Mouse (Mus musculus): ENCODE results near the gene Aldh16a1.
"Not testable (repeated sequence)": the region's sequence is repeated elsewhere in the genome, so short reads cannot be mapped to it uniquely, and the experiment has no call there.

Aldh16a1 gene

DNA sequence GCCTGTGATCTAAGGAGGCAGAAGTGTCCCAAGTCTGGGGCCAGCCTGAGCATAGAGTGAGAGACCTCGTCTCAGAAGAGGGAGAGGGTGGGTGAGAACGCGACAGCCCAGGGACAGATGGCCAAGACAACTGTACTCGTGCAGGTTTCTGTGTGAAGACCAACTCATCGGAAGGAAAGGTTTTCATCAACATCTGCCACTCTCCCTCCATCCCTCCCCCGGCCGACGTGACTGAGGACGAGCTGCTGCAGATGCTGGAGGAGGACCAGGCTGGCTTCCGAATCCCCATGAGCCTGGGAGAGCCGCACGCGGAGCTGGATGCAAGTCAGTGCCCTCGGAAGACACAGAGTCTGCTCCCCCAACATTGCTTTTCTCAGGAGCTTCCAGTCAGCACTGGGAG is 3.1 kb upstream of the Aldh16a1 start:
- no peak for DNase-seq (ENCODE audit: low spot score in 2 of 2)

DNA sequence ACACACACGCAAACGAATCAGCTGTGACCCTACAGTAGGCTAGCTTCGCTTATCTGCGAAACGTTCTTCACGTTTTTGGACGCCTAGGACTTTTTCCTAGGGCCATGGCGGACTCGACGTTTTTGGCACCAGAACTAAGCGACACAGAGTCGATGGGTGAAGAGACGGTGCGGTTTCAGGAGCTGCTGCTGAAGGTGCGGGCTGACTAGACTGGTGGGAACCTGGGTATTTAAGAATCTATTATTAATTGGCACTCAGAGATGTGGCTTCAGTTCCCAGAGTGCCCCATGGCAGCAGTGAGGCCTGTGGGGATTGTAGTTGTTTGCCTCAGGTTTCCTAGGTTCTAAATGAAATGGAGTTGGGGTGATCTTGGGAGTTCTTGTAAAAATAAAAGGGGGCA is 1.8 kb upstream of the Aldh16a1 start:
- DNase-seq (ENCODE audit: low spot score in 2 of 2): no peak

DNA sequence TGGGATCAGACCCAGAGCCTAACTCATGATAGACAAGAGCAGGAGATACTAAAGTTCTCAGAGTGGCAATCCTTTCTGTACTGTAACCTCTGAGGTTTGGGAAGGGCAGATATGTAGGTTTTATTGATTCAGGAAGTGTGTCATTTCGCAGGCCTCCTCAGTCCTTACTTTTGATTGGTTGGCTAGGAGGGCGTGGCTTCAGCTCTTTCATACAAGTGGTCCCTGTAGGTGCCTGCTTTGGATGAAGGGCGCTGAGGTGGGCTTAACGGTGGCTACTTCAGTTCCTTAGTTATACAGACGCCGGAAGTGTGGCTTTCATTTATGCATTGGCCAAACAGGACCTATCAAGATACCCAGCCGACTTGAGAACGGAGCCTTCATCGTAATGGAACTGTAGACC is 1.2 kb upstream of the Aldh16a1 start:
- DNase-seq (ENCODE audit: low spot score in 2 of 2): no peak

DNA sequence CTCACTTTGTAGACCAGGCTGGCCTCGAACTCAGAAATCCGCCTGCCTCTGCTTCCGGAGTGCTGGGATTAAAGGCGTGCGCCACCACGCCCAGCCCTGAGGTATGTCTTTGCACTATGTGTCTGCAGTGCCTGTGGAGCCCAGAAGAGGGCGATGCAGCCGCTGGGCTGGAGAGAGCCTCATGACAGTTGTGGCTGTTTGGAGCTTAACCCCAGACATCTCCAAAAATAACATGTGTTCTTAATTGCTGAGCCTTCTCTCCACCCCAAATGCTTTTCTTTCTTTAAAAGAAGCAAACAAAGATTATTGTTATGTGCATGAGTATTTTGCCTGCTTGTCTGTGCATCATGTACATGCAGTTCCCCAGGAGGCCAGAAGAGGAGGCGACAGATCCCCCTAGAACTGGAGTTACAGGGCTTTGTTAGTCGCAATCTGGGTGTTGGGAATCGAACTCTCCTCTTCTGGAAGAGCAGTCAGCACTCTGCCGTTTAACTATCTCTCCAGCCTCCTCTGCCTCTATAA is 670 bp upstream of the Aldh16a1 start:
- peak; percentile 49 to 57 for DNase-seq (ENCODE audit: low spot score in 2 of 2)

DNA sequence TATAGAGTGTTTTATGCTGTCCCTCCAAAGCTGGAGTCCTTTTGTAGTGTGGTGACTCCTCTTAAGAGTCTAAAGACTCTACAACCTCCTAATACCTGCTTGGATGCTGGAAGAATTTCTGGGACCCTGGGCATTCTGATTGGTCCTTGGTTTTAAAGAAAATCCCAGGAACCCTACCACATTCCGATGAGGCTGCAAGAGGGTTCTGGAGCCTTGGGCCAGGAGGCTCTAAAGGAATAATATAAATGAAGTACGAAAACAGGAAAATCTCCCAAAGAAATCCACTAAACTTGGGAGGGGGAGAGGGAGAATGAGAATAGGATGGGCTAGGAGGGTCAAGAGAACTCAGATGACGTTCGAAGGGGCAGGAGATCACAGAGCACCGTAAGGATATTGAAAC is 798 bp downstream of the Aldh16a1 start:
- DNase-seq (ENCODE audit: low spot score in 2 of 2): no peak

DNA sequence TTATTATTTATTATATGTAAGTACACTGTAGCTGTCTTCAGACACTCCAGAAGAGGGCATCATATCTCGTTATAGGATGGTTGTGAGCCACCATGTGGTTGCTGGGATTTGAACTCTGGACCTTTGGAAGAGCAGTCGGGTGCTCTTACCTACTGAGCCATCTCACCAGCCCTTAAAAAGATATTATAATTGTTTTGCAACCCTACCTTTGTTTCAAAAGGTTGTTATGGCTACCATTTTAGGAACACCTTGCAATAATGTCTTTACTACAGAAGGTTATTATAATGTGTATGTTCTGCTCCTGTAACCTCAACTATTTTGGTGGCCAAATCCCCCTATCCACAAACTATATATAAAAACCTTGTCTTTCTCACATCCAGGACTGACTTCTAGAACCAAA is 1.3 kb downstream of the Aldh16a1 start:
- not testable (repeated sequence) for DNase-seq (ENCODE audit: low spot score in 2 of 2)

DNA sequence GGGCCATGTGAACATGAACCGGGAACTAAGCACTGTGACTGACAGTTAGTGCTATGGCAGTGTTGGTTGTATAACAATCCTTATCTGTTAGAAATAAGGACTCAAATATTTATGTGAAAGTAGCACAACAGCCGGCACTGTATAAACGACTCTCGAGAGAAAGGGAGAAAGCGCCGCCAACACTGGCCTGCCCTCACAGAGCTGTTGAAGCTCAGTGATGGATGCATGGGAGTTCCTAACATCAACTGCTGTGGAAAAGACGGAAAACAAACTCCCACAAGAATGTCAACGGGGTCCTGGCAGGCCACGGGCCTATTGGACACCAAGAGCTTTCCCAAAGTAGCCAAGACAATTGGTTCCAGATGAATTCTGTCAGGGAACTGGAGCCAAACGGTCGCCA is 3.1 kb downstream of the Aldh16a1 start:
- DNase-seq (ENCODE audit: low spot score in 2 of 2): no peak

DNA sequence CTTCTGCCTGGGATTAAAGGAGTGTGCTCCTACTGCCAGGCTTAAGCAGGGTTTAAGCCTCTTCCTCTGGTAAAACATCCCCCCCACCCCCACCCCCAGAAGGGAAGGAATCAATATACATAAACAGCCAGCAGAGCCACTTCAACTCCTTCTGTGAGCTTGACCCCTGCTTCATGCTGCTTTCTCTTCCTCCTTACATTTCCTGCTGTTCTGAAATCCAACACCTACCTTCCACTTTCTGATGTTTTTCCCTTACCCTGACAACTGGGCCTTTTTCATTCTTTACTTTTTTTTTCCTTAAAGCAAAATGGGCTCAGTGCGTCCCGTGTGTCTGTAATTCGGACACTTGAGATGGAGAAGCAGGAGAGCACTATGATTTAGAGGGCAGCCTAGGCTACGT is 4.1 kb downstream of the Aldh16a1 start:
- no peak for DNase-seq (ENCODE audit: low spot score in 2 of 2)

DNA sequence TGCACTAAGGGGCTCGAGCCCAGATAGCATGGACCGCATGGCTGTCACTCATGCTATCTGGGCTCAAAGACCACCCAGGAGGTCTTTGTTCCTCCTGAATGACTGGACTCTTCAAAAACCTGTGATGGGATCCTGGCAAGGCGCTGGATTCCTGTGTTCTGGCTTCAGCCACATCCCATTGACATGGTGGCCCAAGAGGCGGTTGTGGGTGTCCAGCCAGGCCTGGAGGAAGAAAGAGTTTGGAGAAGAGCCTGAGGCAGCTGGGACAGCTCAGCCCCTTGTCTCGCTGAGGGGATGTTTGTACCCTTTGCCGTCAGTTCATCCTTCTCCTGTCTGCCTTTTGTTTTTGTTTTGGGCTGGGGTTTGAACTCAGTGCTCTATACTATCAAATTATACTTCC is 4.8 kb downstream of the Aldh16a1 start:
- no peak for DNase-seq (ENCODE audit: low spot score in 2 of 2)

DNA sequence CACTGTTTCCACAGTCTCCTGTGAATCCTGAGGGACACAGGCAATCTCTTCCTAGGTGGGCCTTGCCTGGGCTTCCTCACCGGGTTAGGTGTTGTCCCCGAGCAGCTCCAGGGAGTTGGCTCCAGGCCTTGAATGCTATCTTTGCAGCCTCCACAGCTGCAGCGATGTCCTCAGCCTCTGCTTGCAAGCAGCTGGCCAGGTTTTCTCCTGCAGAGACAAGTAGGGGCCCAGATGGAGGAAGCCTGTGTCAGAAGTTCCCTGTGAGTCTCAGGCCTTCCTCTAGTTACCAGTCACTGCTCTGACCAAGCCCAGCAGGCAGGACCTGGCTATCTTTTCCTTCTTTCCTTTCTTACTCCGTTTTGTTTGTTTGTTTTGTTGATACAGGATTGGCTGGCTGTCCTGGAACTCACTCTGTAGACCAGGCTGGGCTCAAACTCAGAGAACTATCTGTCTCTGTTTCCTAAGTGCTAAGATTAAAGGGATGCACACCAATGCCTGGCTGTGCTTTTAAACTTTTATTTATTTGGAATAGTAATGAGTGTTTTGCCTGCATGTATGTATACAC is 5.8 kb downstream of the Aldh16a1 start:
- DNase-seq (ENCODE audit: low spot score in 2 of 2): no peak

DNA sequence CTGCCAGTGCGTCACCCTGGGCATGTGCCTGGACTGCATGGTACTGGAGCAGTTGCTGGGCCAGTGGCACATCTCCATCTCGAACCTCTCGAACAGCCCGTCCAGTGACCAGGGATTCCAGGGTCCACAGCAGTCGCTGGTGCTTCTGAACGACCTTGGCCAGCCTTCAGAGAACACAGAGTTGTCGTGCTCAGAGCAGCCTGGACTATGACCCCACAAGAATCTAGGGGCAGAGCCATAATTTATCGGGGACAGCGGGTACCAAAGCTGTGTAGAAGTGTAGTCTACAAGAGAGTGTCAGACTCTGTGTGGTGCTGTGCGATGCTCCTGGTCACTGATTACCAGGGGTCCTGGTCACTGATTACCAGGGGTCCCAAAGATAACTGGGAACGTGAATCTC is 6.5 kb downstream of the Aldh16a1 start:
- no peak for DNase-seq (ENCODE audit: low spot score in 2 of 2)

DNA sequence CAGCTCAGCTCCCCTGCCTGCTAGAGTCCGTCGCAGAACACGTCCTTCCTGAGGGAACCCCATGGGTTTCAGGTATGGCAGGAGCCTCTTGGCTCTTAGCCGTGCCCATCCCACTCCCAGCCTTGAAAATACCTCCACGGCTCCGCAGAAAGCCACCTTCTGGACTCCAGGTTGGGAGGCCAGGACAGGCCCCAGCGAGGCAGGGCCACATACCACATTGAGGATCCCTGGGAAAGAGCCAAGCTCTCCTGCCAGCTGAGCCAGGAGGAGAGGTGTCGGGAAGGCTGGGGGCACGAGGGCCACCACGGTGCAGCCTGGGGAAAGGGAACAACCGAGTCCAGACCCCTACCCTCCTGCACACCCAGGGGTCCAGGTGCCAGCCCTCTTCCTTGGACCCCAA is 7.1 kb downstream of the Aldh16a1 start:
- no peak for DNase-seq (ENCODE audit: low spot score in 2 of 2)

DNA sequence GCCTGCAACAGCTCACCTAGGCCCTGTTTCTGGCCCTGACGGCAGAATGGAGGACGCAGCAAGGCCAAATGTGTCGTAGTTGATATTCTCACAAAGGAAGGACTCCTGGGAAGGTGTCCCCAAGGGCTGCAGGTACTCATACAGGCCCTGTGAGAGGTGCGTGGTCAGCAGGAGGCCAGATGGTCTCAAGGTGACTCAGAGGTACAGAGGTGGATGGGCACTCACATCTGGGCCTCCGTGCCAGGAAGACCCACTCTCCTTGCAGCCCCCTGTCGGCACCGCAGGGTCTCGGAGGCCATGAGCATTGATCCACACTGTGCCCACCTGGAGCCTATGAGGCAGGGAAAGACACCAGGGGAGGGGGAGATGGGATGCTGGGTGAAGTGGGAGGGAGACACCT is 8.9 kb downstream of the Aldh16a1 start:
- DNase-seq (ENCODE audit: low spot score in 2 of 2): no peak

DNA sequence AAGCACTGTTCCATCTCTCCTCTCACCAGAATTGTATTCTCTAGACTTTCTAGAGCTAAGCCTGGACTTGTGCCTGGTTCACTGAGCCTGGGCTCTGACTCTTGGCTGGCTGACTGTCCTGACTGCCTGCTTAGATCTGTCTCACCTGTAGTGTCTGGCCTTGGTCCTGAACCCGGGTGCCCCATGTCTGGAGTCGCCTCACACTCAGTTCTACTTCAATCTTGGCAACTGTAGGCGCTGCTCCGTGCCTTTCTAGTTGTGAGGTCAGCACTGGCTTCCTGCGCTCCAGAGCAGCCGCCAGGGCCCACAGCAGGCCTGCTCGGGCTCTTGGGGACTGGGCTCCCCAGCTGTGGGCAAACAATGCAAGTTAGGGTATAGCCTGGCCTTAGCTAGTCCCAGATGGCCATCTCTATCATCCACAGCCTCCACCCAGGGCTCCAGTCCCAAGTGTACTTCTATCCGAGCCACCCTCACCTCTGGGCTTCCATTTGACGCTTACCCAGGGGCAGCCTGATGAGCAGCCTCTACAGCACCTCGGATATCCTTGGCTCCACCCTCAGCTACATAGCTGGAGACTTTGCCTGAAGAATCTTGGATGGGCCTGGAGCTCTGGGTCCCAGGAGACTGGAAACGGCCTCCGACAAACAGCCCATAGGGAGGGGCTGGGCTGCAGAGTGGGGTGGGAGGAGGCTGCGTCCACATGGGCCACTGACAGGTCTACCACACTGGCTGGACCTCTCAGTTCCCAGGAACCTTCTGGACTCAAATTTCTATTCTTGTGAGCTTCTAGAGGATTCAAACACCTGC is 9.8 kb downstream of the Aldh16a1 start:
- DNase-seq (ENCODE audit: low spot score in 2 of 2): no peak

DNA sequence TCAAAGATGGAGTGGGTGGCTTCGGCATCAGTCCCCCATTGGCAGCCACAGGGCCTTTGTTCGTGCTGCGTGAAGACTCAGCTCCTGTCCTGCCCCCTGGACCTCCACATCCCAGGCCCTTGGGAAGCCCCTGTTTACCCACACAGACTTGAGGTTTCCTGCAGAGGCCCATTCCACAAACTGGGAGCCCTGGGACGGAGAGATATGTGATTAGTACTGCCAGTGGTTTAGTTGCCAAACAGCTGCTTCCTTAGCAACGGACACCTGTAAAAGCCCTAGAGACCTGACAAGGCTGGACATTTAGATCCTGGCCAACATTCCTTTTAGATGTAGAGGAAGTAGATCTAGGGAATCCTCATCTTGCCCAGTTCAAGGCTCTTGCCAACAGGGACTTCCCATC is 12.5 kb downstream of the Aldh16a1 start:
- no peak for DNase-seq (ENCODE audit: low spot score in 2 of 2)

DNA sequence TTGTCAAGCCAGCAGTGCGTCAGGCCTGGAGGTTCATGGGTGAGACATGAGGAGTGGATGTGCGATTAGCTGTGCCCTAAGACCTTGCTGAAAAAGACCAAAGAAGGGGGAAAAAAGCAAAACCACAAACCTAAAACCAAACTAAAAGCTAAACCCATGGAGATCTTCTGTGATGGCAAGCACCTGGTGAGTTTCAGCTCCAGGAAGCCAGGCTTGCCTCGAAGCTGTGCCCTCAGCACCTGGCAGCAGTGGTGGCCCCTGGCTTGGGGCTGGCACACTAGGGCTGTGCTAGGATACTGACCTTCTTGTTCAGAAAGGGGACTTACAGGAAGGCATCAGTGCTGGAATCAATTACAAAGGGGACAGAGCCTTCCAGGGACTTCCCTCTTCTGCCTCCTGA is 13.1 kb downstream of the Aldh16a1 start:
- peak; percentile 45 to 55 for DNase-seq (ENCODE audit: low spot score in 2 of 2)

DNA sequence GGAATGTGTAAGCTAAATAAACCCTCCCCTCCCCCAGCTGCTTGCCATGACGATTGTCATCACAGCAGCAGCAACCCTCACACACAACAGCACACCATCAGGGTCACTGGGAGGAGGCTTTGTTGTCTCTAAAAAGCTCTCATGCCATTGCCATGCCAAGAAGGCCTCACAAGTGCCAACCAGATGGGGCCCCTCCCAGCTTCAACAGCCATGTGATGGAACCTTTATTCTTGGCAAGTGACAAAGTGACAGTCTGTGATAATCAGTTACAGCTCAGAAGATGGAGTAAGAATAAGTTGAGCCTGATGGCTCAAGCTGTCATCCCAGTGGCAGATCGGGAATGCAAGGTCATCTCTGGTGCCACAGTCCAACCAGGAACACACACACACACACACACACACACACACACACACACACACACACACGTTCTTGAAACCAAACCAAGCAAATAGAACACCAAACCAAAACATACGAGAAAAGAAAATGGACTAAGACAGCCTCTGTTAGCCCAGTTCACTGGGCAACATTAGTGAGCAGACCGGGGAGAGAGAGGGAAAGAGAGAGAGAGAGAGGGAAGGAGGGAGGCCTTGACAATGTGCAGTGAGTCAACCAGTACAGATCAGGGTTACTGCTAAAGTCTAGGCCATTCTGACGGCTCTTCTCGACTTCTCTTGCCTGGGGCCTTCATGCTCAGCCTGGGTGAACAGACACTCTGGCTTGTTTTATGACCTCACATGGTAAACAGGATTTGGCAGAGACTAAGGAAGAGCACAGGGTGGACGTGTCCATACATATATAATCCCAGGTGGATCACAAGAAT is 14.3 kb downstream of the Aldh16a1 start:
- DNase-seq (ENCODE audit: low spot score in 2 of 2): no peak

DNA sequence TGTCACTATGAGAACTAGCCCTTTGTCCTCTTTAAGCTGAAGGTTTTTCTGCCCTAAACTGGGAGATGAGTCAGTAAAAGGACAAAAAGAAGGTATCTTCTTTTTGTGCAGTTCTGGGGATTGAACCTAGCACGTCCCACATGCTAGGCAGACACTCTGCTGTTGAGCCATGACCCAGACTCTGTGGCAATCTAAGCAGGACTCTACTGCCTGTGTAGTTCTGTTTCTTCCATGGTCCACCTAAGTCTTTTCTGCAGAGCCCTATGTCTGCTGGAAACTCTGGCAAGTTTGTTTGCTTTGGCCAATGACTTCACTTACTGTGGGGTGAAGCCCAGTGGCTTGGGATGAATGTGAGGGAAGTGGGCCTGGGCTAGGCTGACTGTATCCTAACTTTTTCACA is 16.0 kb downstream of the Aldh16a1 start:
- no peak for DNase-seq (ENCODE audit: low spot score in 2 of 2)

DNA sequence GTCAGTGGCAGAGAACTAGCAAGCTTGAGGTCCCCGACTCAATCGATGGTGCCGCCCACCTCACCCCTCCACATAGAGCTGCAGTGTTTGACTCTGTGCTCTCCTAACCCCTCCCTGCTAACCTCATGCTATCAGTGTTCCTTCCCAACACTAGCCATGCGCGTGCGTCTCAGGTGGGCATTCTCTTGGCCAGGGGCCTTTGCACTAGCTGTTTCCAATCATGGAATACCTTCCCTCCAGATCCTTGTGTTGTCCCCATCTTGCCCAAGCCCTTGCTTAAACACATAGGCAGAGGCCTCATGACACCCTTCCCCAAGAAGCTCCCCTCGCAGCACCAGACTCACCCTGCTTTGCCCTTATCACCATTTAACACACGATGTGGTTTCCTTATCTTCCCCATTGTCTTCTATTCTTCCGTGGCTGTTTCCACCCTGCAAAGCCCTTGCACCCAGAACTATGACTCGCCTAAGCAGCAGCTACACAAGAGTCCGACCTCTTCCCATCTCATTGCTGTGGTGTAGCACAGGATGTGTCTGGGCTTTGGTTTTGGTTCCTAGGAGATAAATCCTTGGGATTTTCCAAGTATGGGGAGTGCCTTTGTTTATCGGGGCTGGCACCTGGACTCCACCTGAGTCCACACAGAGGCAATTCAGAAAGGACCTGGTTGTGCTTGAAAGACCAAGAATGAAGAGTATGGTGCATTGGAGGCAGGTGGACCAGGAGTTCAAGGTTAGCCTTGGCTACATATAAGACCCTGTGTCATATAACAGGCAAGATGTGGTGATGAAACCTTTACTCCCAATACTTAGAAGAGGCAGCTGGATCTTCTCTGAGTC is 17.0 kb downstream of the Aldh16a1 start:
- DNase-seq (ENCODE audit: low spot score in 2 of 2): no peak

DNA sequence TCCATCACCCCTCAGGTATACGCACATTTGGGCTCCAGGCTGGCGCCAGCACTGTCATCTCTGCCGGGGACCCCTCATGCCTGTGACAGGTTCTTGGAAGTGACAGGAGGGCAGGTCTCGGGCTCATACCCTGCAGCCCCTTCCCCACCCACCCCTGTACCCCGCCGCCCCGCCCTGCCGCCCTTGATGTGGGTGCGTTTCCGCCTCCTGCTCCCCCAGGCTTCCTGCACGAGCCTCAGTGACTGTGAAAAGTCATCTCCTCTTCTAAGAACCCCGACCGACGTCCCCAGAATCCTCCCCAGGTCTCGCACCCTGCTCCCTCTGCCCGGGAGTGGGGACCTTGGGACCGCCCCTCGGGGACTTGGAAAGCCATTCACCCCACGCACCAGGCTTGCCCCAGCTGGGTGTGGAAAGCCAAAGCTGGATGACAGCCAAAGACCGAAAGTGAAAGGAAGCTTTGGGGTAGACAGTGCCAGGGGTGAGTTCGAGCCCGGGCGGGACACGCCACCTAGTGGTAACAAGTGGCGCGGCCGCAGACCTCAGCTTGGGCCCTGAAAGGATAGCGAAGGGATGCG is 18.3 kb downstream of the Aldh16a1 start, which contains the start of the genes Gm45713 and Flt3l:
Gene Gm45713, minus strand, starts transcription at position 239 of the 575 bp plus-strand sequence.
Gene Flt3l, minus strand, starts transcription at position 440 of the 575 bp plus-strand sequence.
- DNase-seq (ENCODE audit: low spot score in 2 of 2): peak; percentile 87 to 90

DNA sequence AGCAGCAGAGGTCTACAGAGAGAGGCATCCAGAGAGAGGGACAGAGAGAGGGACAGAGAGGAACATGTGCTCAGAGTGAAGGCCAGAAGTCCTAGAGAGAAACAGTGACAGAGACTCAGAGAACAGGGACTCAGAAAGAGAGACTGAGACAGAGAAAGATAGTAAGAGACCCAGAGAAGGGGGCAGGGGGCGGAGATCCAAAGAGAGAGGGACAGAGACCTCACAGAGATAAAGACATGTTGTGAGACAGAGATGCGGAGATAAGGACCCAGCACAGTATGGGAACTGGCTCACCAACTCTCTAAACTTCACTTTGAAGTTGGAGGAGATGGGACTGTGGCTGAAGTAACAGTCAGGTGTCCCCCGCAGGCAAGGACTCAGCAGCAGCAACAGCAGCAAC is 19.0 kb downstream of the Aldh16a1 start:
- no peak for DNase-seq (ENCODE audit: low spot score in 2 of 2)
